Mouse (Mus musculus): ENCODE results near the gene Pax5. TPM values are rescaled to one million over a fixed set of nuclear protein-coding genes. Genes with fewer than 3 reads are reported as not detected.

The Pax5 gene
- polyA plus RNA-seq, 1 experiment from 2014 or later, result not detected

DNA sequence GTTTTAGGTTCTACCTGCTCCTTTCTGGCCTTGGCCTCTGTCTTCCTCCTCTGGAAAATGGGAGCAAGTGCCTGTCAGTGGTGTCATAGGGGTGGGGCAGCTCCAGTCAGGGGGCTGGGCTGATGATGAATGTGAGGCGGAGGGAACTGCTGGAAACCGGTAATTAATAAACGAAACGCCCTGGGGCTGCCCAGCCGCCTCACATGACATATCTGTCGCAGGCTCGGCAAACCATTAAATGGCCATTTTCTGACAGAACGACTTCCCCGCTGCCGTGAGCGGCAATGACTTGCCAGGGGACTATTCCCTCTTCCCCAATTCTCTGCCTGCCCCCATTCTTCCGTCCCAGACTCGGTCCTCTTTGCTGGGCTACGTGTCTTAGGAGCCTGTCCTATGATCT is 202.4 kb downstream of the Pax5 start:
- no peak overlapping the region for H3K9ac ChIP-seq (replicated peaks)
- H3K27me3 ChIP-seq, result peaks cover 42% of the 10 kb centered on the region
- no peaks in the 10 kb centered on the region for H3K9me3 ChIP-seq
- H3K4me1 ChIP-seq (replicated peaks), result peaks cover 9% of the 10 kb centered on the region; the same call in 1 of the 2 replicates
- H3K36me3 ChIP-seq, result no peaks in the 10 kb centered on the region
- no peak overlapping the region for H3K27ac ChIP-seq
- no peak overlapping the region for H3K4me3 ChIP-seq (replicated peaks)
- 15% methylated on average over 14 of the region's 14 CpGs for WGBS
- no peak overlapping the region for H3K4me2 ChIP-seq
- ATAC-seq (ENCODE audit: insufficient number of reproducible peaks, insufficient read depth, low FRiP score, low TSS enrichment, low read depth), result no peak

DNA sequence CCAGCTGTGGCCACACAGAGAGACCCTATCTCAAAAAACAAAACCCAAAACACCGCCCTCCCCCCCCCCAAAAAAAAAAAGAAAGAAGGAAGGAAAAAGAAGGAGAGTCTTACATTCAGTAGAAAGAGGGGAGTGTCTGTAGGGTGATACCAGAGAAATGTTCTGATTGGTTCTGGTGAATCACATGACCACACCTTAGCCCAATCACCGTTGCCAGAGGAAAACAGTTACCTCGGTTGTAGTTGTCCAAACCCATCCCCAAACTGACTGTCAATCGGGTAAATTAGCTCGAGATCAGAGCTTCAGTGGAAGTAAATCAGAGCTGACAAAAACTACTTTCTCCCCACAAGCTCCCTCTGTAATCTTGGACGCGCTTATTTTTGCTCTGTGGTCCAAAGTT is 205.3 kb downstream of the Pax5 start:
- Histone ChIP-seq H3K36me3 (no peaks in the 10 kb centered on the region), H3K4me3 (replicated peaks) (no peak overlapping the region), H3K4me1 (replicated peaks) (peaks cover 9% of the 10 kb centered on the region; the same call in 1 of the 2 replicates), H3K27me3 (peaks cover 36% of the 10 kb centered on the region), H3K27ac (no peak overlapping the region), H3K4me2 (no peak overlapping the region), H3K9me3 (no peaks in the 10 kb centered on the region), H3K9ac (replicated peaks) (no peak overlapping the region)
- 78% methylated on average over 7 of the region's 7 CpGs for WGBS
- ATAC-seq (ENCODE audit: insufficient number of reproducible peaks, insufficient read depth, low FRiP score, low TSS enrichment, low read depth), result no peak

DNA sequence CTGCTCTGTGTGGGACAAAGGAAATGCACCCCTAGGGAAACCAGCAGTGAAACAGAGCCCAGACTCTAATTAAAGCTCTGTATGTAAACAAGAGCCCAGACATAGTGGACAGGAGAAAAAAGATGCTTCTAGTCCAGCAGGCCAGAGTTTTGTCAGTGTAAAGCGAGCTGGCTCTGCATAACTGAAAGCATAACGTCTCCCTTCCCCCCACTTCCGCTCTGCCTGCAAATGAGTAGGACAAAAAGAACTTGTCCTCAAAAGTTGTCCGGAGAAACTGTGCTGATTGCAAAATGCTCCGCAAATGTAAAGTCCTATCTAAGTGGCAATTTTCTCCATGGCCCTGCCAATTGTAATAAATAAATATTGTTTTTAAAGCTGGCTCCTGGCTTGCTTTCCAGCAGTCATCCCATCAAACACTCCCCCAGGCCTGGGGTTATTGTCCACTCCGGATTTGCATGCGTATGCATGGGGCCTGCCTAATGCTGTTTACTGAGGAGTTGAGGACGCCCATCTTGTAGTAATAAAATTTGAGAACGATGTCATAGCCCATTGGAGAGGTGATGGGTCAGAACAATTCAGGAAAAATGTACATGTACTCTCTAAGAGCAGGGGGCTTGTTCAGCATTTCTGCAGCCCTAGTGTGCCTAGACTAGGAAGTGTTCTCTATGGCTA is 208.0 kb downstream of the Pax5 start:
- H3K27ac ChIP-seq, result no peak overlapping the region
- no peak for ATAC-seq (ENCODE audit: insufficient number of reproducible peaks, insufficient read depth, low FRiP score, low TSS enrichment, low read depth)

DNA sequence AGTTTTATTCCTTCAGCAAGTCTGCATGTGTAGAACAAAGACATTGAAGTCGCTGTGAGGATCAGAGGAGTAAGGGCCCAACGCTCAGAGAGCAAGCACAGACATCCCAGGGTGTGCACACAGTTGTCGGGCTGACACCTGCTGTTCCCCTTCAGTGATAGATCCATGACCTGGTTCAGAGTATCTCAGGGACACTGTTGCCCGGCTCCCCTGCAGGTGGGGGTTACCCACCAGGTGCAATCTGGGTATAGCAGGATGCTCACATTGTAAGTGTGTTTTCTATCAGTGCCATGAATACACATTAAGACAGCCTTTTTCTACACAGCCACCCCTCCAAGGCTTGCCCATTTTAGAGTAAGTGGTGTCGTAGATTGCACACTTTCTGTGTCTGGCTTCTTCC is 212.1 kb downstream of the Pax5 start:
- H3K27me3 ChIP-seq, result no peaks in the 10 kb centered on the region
- H3K9me3 ChIP-seq, result no peaks in the 10 kb centered on the region
- ATAC-seq (ENCODE audit: insufficient number of reproducible peaks, insufficient read depth, low FRiP score, low TSS enrichment, low read depth), result no peak
- no peaks in the 10 kb centered on the region for H3K4me1 ChIP-seq (replicated peaks)
- WGBS, result 79% methylated on average over 5 of the region's 5 CpGs
- H3K36me3 ChIP-seq, result no peaks in the 10 kb centered on the region
- no peak overlapping the region for H3K4me3 ChIP-seq (replicated peaks)
- H3K27ac ChIP-seq, result no peak overlapping the region
- H3K9ac ChIP-seq (replicated peaks), result no peak overlapping the region
- no peak overlapping the region for H3K4me2 ChIP-seq

More for the DNA sequence above, 208.0 kb downstream of the Pax5 start:
- no peaks in the 10 kb centered on the region for H3K36me3 ChIP-seq
- no peak overlapping the region for H3K4me2 ChIP-seq
- no peaks in the 10 kb centered on the region for H3K4me1 ChIP-seq (replicated peaks)
- H3K27me3 ChIP-seq, result peaks cover 9% of the 10 kb centered on the region; the same call in 1 of the 2 replicates
- H3K4me3 ChIP-seq (replicated peaks), result no peak overlapping the region
- no peak overlapping the region for H3K9ac ChIP-seq (replicated peaks)
- H3K9me3 ChIP-seq, result no peaks in the 10 kb centered on the region
- 48% methylated on average over 9 of the region's 9 CpGs for WGBS

DNA sequence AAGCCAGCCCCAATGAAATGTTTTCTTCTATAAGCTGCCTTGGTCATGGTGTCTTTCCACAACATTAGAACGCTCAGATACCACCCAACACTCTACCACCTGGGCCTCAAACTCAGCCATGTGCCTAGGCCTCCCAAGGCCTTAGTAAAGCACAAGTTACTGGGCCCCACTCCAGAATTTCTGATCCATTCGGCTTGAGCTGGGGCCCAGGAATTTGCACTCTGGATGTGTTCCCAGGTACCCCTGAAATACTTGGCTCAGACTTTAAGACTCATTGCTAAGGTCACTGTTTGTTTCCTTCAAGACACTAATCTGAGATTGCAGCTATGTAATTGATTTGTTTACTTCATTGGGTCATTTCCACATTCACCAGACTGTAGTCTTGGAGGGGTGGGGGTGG is 214.5 kb downstream of the Pax5 start:
- 78% methylated on average over 2 of the region's 2 CpGs for WGBS
- no peak for ATAC-seq (ENCODE audit: insufficient number of reproducible peaks, insufficient read depth, low FRiP score, low TSS enrichment, low read depth)

DNA sequence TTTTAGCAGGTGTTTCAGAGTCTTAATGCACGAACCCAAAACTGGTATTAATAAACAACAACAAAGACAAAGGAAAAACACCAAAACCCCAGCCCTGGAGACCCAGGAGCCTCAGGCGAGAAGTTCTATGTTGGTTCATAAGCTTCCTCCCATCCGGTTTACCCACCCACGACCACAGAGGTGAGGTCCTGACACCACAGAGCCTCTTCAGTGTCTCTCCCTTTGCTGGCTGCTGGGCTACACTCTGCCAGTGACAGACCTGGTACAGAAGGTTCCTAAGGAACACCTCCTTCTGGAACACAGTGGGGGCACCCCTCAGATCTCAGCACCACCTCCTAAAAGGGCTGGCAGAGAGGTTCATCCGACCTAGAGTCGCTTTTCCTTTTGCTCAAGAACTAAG is 216.5 kb downstream of the Pax5 start:
- Histone ChIP-seq H3K4me3 (replicated peaks) (no peak overlapping the region), H3K4me1 (replicated peaks) (no peaks in the 10 kb centered on the region), H3K9me3 (no peaks in the 10 kb centered on the region), H3K36me3 (no peaks in the 10 kb centered on the region), H3K9ac (replicated peaks) (no peak overlapping the region), H3K27ac (no peak overlapping the region), H3K4me2 (no peak overlapping the region), H3K27me3 (no peaks in the 10 kb centered on the region)
- 73% methylated on average over 6 of the region's 6 CpGs for WGBS
- ATAC-seq (ENCODE audit: insufficient number of reproducible peaks, insufficient read depth, low FRiP score, low TSS enrichment, low read depth), result no peak

More for the DNA sequence above, 214.5 kb downstream of the Pax5 start:
- Histone ChIP-seq H3K9ac (replicated peaks) (no peak overlapping the region), H3K4me2 (no peak overlapping the region), H3K4me1 (replicated peaks) (no peaks in the 10 kb centered on the region), H3K36me3 (no peaks in the 10 kb centered on the region), H3K4me3 (replicated peaks) (no peak overlapping the region), H3K27me3 (no peaks in the 10 kb centered on the region), H3K9me3 (no peaks in the 10 kb centered on the region), H3K27ac (no peak overlapping the region)

DNA sequence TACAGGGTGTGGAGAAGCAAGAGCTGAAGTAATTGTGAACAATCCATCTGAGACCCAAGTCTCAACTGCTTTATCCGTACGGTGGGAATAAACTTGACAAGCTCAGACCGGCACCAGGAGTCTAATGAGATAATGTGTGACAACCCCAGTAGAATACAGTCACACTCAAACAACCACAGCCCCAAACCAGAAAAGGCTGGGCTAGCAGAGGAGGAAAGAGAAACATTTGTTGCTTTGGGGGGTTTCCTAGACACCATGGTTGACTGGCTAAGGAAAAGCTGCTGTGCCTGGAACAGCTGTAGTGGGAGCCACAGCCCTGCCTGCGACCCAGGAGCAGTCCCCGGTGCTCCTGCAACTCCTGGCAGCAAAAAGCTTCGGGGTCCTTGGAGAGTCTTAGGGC is 219.4 kb downstream of the Pax5 start:
- Histone ChIP-seq H3K27ac (no peak overlapping the region), H3K36me3 (no peaks in the 10 kb centered on the region), H3K9me3 (no peaks in the 10 kb centered on the region), H3K27me3 (no peaks in the 10 kb centered on the region), H3K4me3 (replicated peaks) (no peak overlapping the region), H3K4me1 (replicated peaks) (no peaks in the 10 kb centered on the region), H3K4me2 (no peak overlapping the region), H3K9ac (replicated peaks) (no peak overlapping the region)
- no peak for ATAC-seq (ENCODE audit: insufficient number of reproducible peaks, insufficient read depth, low FRiP score, low TSS enrichment, low read depth)
- 56% methylated on average over 6 of the region's 6 CpGs for WGBS

DNA sequence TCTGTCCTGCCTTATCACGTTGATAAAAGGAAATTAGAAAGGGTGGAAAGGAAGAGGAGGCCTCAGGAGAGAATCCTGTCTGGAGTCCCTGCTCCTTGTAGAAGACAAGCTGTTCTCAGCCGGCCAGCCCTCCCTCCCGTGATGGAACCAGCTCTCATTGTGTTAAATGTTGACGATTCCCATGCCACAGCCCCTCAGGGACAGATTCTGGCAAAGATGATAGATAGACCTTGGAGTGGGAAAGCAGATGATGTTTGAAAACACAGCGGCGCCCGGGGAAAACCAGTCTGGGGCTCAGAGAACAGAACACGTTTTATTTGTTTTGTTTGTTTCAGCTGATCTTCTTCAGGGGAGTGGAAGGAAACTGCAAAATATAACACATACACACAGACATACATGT is 221.6 kb downstream of the Pax5 start:
- Histone ChIP-seq H3K9ac (replicated peaks) (no peak overlapping the region), H3K9me3 (no peaks in the 10 kb centered on the region), H3K36me3 (no peaks in the 10 kb centered on the region), H3K27ac (no peak overlapping the region), H3K4me3 (replicated peaks) (no peak overlapping the region), H3K4me2 (no peak overlapping the region), H3K4me1 (replicated peaks) (no peaks in the 10 kb centered on the region), H3K27me3 (no peaks in the 10 kb centered on the region)
- 69% methylated on average over 8 of the region's 8 CpGs for WGBS
- ATAC-seq (ENCODE audit: insufficient number of reproducible peaks, insufficient read depth, low FRiP score, low TSS enrichment, low read depth), result no peak

DNA sequence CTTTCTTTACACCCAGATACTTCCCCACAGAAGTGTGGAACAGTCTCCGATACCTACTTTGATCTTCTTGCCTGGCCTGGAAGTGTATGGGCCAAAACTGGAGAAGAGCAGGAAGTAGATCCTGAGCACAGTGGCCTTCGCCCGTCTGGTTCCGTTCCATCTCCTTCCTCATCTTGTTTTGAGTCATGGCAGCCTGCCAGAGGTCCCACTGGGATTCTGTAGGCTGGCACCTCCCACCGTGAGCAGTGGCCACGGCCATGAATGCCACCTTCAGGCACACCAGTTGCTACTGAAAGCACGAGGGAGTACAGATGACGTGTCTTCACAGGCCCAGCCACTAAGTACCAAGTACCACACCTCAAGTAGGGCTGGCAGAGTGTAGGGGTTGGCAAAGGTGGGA is 222.1 kb downstream of the Pax5 start:
- no peaks in the 10 kb centered on the region for H3K9me3 ChIP-seq
- no peak overlapping the region for H3K27ac ChIP-seq
- H3K9ac ChIP-seq (replicated peaks), result no peak overlapping the region
- no peak for ATAC-seq (ENCODE audit: insufficient number of reproducible peaks, insufficient read depth, low FRiP score, low TSS enrichment, low read depth)
- H3K27me3 ChIP-seq, result no peaks in the 10 kb centered on the region
- H3K4me2 ChIP-seq, result no peak overlapping the region
- H3K36me3 ChIP-seq, result no peaks in the 10 kb centered on the region
- no peak overlapping the region for H3K4me3 ChIP-seq (replicated peaks)
- WGBS, result 83% methylated on average over 8 of the region's 8 CpGs
- H3K4me1 ChIP-seq (replicated peaks), result no peaks in the 10 kb centered on the region

DNA sequence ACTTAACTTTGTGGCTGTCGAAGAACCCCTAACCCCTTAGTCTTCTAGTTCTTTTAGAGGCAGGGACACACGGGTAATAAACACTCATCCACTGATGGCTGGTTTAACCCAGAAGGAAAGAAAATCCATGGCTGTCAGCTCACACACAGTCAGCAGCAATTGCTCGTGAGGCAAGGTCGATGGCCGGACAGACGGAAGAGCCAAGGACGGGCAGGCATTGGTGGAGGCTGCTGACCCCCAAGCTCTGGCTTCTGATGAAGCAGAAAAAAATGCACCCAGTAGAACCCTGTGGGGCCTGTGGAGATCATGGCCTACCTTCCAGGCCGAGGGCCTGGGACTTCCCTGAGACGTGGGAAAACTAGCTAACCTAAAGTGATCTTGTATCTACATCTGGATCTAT is 227.4 kb downstream of the Pax5 start:
- 85% methylated on average over 9 of the region's 9 CpGs for WGBS
- Histone ChIP-seq H3K9ac (replicated peaks) (no peak overlapping the region), H3K27me3 (no peaks in the 10 kb centered on the region), H3K4me1 (replicated peaks) (no peaks in the 10 kb centered on the region), H3K4me3 (replicated peaks) (no peak overlapping the region), H3K27ac (no peak overlapping the region), H3K9me3 (no peaks in the 10 kb centered on the region; the same call in 1 of the 2 replicates), H3K36me3 (no peaks in the 10 kb centered on the region), H3K4me2 (no peak overlapping the region)
- no peak for ATAC-seq (ENCODE audit: insufficient number of reproducible peaks, insufficient read depth, low FRiP score, low TSS enrichment, low read depth)

DNA sequence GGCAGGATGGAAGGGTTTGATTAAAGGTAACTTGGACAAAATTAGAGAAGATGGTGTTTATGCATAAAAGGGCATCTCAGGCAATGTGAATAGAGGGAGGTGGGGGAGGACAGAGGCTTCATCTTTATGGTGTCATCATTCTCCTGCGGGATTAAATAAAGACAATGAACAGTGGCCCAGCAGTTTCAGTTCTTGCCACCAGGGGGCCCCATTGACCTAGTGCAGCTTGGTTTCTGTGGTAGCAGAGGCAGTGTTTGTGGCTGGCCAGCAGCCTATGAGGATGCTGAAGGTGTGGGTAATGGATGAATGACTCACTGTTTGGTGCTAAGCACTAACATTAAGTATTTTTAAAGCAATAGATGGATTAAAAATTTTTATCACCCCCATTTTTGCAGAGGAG is 230.5 kb downstream of the Pax5 start:
- Histone ChIP-seq H3K27ac (no peak overlapping the region), H3K4me3 (replicated peaks) (no peak overlapping the region), H3K4me1 (replicated peaks) (no peaks in the 10 kb centered on the region), H3K4me2 (no peak overlapping the region), H3K27me3 (no peaks in the 10 kb centered on the region), H3K9me3 (no peaks in the 10 kb centered on the region; the same call in 1 of the 2 replicates), H3K9ac (replicated peaks) (no peak overlapping the region), H3K36me3 (no peaks in the 10 kb centered on the region)
- WGBS, result 90% methylated on average over 1 of the region's 1 CpGs
- ATAC-seq (ENCODE audit: insufficient number of reproducible peaks, insufficient read depth, low FRiP score, low TSS enrichment, low read depth), result no peak

Data from limb, embryonic 12.5 days (tissue).